ENCODE assay signal across 16 mouse cellular contexts in the genomic region with DNA sequence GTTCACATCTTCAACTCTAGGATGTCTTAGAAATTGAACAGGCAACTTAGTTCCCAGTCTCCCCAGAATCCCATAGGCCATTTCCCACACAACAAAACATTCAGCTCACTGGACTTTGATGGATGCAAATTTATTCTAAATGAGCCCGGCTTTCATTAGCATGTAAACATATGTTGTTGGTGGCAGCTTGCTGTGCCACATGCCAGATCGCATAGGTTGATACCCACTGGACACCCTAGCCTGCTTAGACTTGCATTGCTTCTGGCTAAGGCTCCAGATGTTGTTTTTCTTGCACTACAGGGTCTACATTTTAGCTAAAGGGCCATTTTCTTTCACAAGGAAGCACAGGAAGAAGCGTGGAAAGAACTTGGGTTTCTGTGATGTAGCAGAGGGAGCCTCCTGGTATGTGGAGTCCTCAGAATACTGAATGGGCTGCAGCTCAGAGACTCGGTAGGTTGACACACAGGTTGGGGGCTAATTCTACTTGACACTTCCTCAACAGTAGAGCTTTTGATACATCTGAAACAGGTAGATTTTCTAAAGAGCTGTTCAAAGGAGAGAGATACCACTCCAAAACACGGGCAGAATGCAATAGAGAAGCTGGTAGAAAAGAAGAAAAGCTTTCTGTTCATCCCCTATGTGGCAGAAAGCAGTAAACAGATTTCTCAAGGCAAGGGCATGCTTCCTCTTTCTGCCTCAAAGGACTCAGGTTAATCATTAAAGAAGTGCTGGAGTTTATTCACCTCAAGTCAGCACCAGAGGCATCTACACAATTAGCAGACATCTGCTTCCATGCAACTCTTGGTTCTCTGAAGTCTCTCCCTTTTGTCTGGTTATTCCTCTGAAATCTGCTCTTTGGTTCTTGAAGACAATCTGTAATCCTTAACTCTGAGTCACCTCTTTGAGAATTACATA.
DNase-seq lines count a peak whose midpoint lies in the region; ATAC-seq and TF ChIP-seq lines count a peak whose summit lies in the region.
"Had no signal": no experiment of that assay in that cellular context is flagged by ENCODE, and none has a peak within 500 bp of the region (broad histone marks: within the 10 kb centered on the region; RNA-seq: fewer than 3 reads in every experiment).

No protein-coding gene starts in this region.

- 68% methylated on average over 5 of the region's 5 CpGs for WGBS in intestine, embryonic 15.5 days
- WGBS in intestine, postnatal 0 days, result 58% methylated on average over 5 of the region's 5 CpGs

- no peak overlapping the region for H3K9ac ChIP-seq in intestine, embryonic 15.5 days
- no peak overlapping the region for H3K9ac ChIP-seq in intestine, postnatal 0 days (ENCODE audit: low read depth, low read length)
- H3K9ac ChIP-seq: hindbrain, embryonic 15.5 days; liver, embryonic 12.5 days; neural tube, embryonic 13.5 days had no signal

- no peak for TF ChIP-seq CTCF in intestine, postnatal 0 days (IDR thresholded peaks at IDR 0.05; ENCODE audit: low read depth)
- TF ChIP-seq CTCF in gastrocnemius, adult 2 months (IDR thresholded peaks at IDR 0.05), result no peak

- H3K4me1 ChIP-seq in intestine, embryonic 15.5 days (replicated peaks), result no peaks in the 10 kb centered on the region
- no peaks in the 10 kb centered on the region for H3K4me1 ChIP-seq in intestine, postnatal 0 days (replicated peaks; ENCODE audit: control insufficient read depth, insufficient read depth, low read length)
- H3K4me1 ChIP-seq: hindbrain, embryonic 15.5 days; liver, embryonic 12.5 days; neural tube, embryonic 13.5 days had no signal

- ATAC-seq in intestine, embryonic 15.5 days, result peak; percentile 90
- no peak for ATAC-seq in intestine, postnatal 0 days
- ATAC-seq: CD4-positive, CD25-positive, alpha-beta regulatory T cell, adult 4 months; liver, embryonic 12.5 days had no signal

- H3K9me3 ChIP-seq in intestine, embryonic 15.5 days, result no peaks in the 10 kb centered on the region
- H3K9me3 ChIP-seq in intestine, postnatal 0 days (ENCODE audit: control insufficient read depth), result no peaks in the 10 kb centered on the region
- H3K9me3 ChIP-seq: hindbrain, embryonic 15.5 days; liver, embryonic 12.5 days; neural tube, embryonic 13.5 days had no signal

- peak; percentile 17 for DNase-seq in retina, postnatal 1 day
- no peak for DNase-seq in retina, embryonic 14.5 days (ENCODE audit: low spot score)
- peak; percentile 10 to 64 for DNase-seq in kidney, adult 8-10 months
- DNase-seq in yolk sac, embryonic 10.5 days (ENCODE audit: low spot score), result peak; percentile 3
- no peak for DNase-seq in gastrocnemius, adult 2 months
- no peak for DNase-seq in right cerebral cortex, adult 2 months (ENCODE audit: low spot score in 2 of 2)
- DNase-seq: cerebellum, postnatal 14 days; gastrocnemius, postnatal 14 days; right cerebral cortex, postnatal 4 days; thymus, postnatal 4 days had no signal

- H3K4me2 ChIP-seq in intestine, embryonic 15.5 days (replicated peaks), result no peak overlapping the region
- H3K4me2 ChIP-seq in intestine, postnatal 0 days (replicated peaks; ENCODE audit: low read depth), result no peak overlapping the region
- H3K4me2 ChIP-seq: hindbrain, embryonic 15.5 days; liver, embryonic 12.5 days; neural tube, embryonic 13.5 days had no signal

- H3K27me3 ChIP-seq in intestine, embryonic 15.5 days (replicated peaks), result no peaks in the 10 kb centered on the region
- no peaks in the 10 kb centered on the region for H3K27me3 ChIP-seq in intestine, postnatal 0 days (replicated peaks; ENCODE audit: control insufficient read depth, insufficient read depth, low read length)
- H3K27me3 ChIP-seq: hindbrain, embryonic 15.5 days; liver, embryonic 12.5 days; neural tube, embryonic 13.5 days had no signal

- no peak overlapping the region for H3K4me3 ChIP-seq in intestine, embryonic 15.5 days (replicated peaks)
- H3K4me3 ChIP-seq in intestine, postnatal 0 days (ENCODE audit: low read depth, low read length), result no peak overlapping the region
- H3K4me3 ChIP-seq in gastrocnemius, adult 2 months, result no peak overlapping the region
- H3K4me3 ChIP-seq: hindbrain, embryonic 15.5 days; liver, embryonic 12.5 days; neural tube, embryonic 13.5 days had no signal

- H3K27ac ChIP-seq in intestine, embryonic 15.5 days, result no peak overlapping the region
- no peak overlapping the region for H3K27ac ChIP-seq in intestine, postnatal 0 days (ENCODE audit: low read depth, low read length)
- no peak overlapping the region for H3K27ac ChIP-seq in gastrocnemius, adult 2 months
- H3K27ac ChIP-seq: hindbrain, embryonic 15.5 days; liver, embryonic 12.5 days; neural tube, embryonic 13.5 days had no signal

- intact Hi-C loops in gastrocnemius, adult 2 months (cut with DNase I), result no loop called here

- no peaks in the 10 kb centered on the region for H3K36me3 ChIP-seq in intestine, embryonic 15.5 days
- no peaks in the 10 kb centered on the region for H3K36me3 ChIP-seq in intestine, postnatal 0 days (ENCODE audit: control insufficient read depth, insufficient read depth)
- H3K36me3 ChIP-seq: hindbrain, embryonic 15.5 days; liver, embryonic 12.5 days; neural tube, embryonic 13.5 days had no signal

Comparison
In these comparisons a context has a peak if more than half of its experiments do, and no peak if none do; other contexts are left out.
1. DNase-seq: peak in retina, postnatal 1 day (single experiment), kidney, adult 8-10 months (2 of 2) and yolk sac, embryonic 10.5 days (single experiment); none in retina, embryonic 14.5 days (single experiment), gastrocnemius, adult 2 months (single experiment) and right cerebral cortex, adult 2 months (0 of 2).